Mouse (Mus musculus) hindbrain, embryonic 12.5 days (tissue): Measurements from ENCODE around the gene Cyp2d12. TPM values are rescaled to one million over a fixed set of nuclear protein-coding genes. Genes with fewer than 3 reads are reported as not detected.
"Not testable (repeated sequence)": the region's sequence is repeated elsewhere in the genome, so short reads cannot be mapped to it uniquely, and the experiment has no call there.

Experiments
- ATAC-seq: fragments of 200-750 bp; cut with Nextera tagmentation; 2 replicates; pipeline ENCODE4 v1.8.0; 2017; ENCODE audit warnings: moderate TSS enrichment; ENCODE audit not compliant: low FRiP score
- H3K27ac ChIP-seq: fragments of 300-500 bp; sonication (generic); 2 replicates; pipeline ENCODE4 v1.5.1; 2016; ENCODE audit warnings: mild to moderate bottlenecking
- H3K27me3 ChIP-seq: fragments of 300-500 bp; sonication (generic); 2 replicates; pipeline ENCODE4 v1.6.1; 2016; ENCODE audit warnings: mild to moderate bottlenecking
- H3K36me3 ChIP-seq: fragments of 300-500 bp; sonication (generic); 2 replicates; pipeline ENCODE4 v1.6.1; 2016; ENCODE audit warnings: mild to moderate bottlenecking
- H3K4me1 ChIP-seq: fragments of 300-500 bp; sonication (generic); 2 replicates; pipeline ENCODE4 v1.6.1; 2016
- H3K4me2 ChIP-seq: fragments of 300-500 bp; sonication (generic); replicated peaks from 2 replicates; pipeline ENCODE4 v1.6.1; 2016; ENCODE audit warnings: mild to moderate bottlenecking
- H3K4me3 ChIP-seq: fragments of 300-500 bp; sonication (generic); 2 replicates; pipeline ENCODE4 v1.5.1; 2016; ENCODE audit warnings: mild to moderate bottlenecking
- H3K9ac ChIP-seq: fragments of 300-500 bp; sonication (generic); 2 replicates; pipeline ENCODE4 v1.6.1; 2016; ENCODE audit warnings: mild to moderate bottlenecking, moderate library complexity
- H3K9me3 ChIP-seq: fragments of 300-500 bp; sonication (generic); replicated peaks from 2 replicates; pipeline ENCODE4 v1.6.1; 2016; ENCODE audit warnings: mild to moderate bottlenecking
- WGBS: fragments of 180-500 bp; shearing (Covaris S2); methylation state at CpG from one replicate; pipeline ENCODE4 v1.1.7; 2016; 5-methylcytosine and 5-hydroxymethylcytosine counted together
- polyA plus RNA-seq: library from polyadenylated mRNA; unstranded; fragments of >200 nt; fragmentation: Nextera tagmentation; extraction: Ambion mirVana; gene quantifications from 2 replicates; pipeline ENCODE4 v1.2.1, GENCODE M21; 2016

The Cyp2d12 gene
- not detected in 2 replicates for polyA plus RNA-seq

GRCm38 (mm10) chr15:82554531-82555230 lies at the start of gene Cyp2d12:
Gene Cyp2d12 (plus strand): TSS chr15:82555072.
- no peak within 1 kb of the TSS for H3K27ac ChIP-seq
- H3K9me3 ChIP-seq: peaks cover 10% of the 10 kb centered on the region
- no peak within 1 kb of the TSS for H3K4me2 ChIP-seq
- no peak within 1 kb of the TSS for H3K4me3 ChIP-seq
- 82% methylated on average over 7 of the region's 7 CpGs for WGBS
- H3K27me3 ChIP-seq: no peaks in the 10 kb centered on the region
- H3K9ac ChIP-seq: no peak within 1 kb of the TSS
- no peak for ATAC-seq
- H3K36me3 ChIP-seq: no peaks in the 10 kb centered on the region
- no peaks in the 10 kb centered on the region for H3K4me1 ChIP-seq

GRCm38 (mm10) chr15:82506971-82507370 lies 47.9 kb upstream of the Cyp2d12 start:
- Histone ChIP-seq H3K4me1 (no peaks in the 10 kb centered on the region), H3K36me3 (no peaks in the 10 kb centered on the region), H3K9ac (no peak overlapping the region), H3K27ac (no peak overlapping the region), H3K9me3 (peaks cover 9% of the 10 kb centered on the region), H3K27me3 (no peaks in the 10 kb centered on the region), H3K4me3 (no peak overlapping the region), H3K4me2 (no peak overlapping the region)
- no peak for ATAC-seq
- 61% methylated on average over 3 of the region's 3 CpGs for WGBS

- not testable (repeated sequence) for H3K9ac ChIP-seq, H3K36me3 ChIP-seq, ATAC-seq, H3K4me2 ChIP-seq, H3K4me3 ChIP-seq, H3K9me3 ChIP-seq, H3K4me1 ChIP-seq, H3K27ac ChIP-seq, H3K27me3 ChIP-seq
- WGBS: 57% methylated on average over 4 of the region's 4 CpGs
These were observed 47.1 kb upstream of the Cyp2d12 start for GRCm38 (mm10) chr15:82507740-82508139.

GRCm38 (mm10) chr15:82509495-82509894 lies 45.4 kb upstream of the Cyp2d12 start:
- not testable (repeated sequence) for H3K9me3 ChIP-seq, H3K4me2 ChIP-seq, ATAC-seq, H3K36me3 ChIP-seq, H3K27ac ChIP-seq, H3K27me3 ChIP-seq, H3K9ac ChIP-seq, H3K4me1 ChIP-seq, H3K4me3 ChIP-seq
- 84% methylated on average over 4 of the region's 4 CpGs for WGBS

GRCm38 (mm10) chr15:82510500-82510899 lies 44.4 kb upstream of the Cyp2d12 start:
- H3K4me2 ChIP-seq, H3K9me3 ChIP-seq, H3K27ac ChIP-seq, ATAC-seq, H3K9ac ChIP-seq, H3K36me3 ChIP-seq, H3K27me3 ChIP-seq, H3K4me3 ChIP-seq, H3K4me1 ChIP-seq: not testable (repeated sequence)

GRCm38 (mm10) chr15:82512111-82512510 lies 42.8 kb upstream of the Cyp2d12 start:
- 83% methylated on average over 2 of the region's 2 CpGs for WGBS
- not testable (repeated sequence) for H3K4me1 ChIP-seq

GRCm38 (mm10) chr15:82516174-82516573 lies 38.7 kb upstream of the Cyp2d12 start:
- ATAC-seq, H3K4me2 ChIP-seq, H3K36me3 ChIP-seq, H3K4me1 ChIP-seq, H3K27ac ChIP-seq, H3K4me3 ChIP-seq, H3K27me3 ChIP-seq, H3K9me3 ChIP-seq, H3K9ac ChIP-seq: not testable (repeated sequence)
- WGBS: 91% methylated on average over 23 of the region's 23 CpGs

More at GRCm38 (mm10) chr15:82512111-82512510, 42.8 kb upstream of the Cyp2d12 start:
- H3K4me3 ChIP-seq, H3K4me2 ChIP-seq, H3K27me3 ChIP-seq, H3K9ac ChIP-seq, H3K9me3 ChIP-seq, H3K27ac ChIP-seq, ATAC-seq, H3K36me3 ChIP-seq: not testable (repeated sequence)

GRCm38 (mm10) chr15:82527371-82527770 lies 27.5 kb upstream of the Cyp2d12 start:
- not testable (repeated sequence) for H3K4me3 ChIP-seq, H3K36me3 ChIP-seq, H3K27ac ChIP-seq, H3K27me3 ChIP-seq, ATAC-seq, H3K4me2 ChIP-seq, H3K4me1 ChIP-seq, H3K9ac ChIP-seq, H3K9me3 ChIP-seq
- WGBS: 84% methylated on average over 7 of the region's 9 CpGs

GRCm38 (mm10) chr15:82532721-82533120 lies 22.2 kb upstream of the Cyp2d12 start:
- ATAC-seq, H3K9me3 ChIP-seq, H3K4me2 ChIP-seq, H3K9ac ChIP-seq, H3K4me1 ChIP-seq, H3K27ac ChIP-seq, H3K27me3 ChIP-seq, H3K36me3 ChIP-seq, H3K4me3 ChIP-seq: not testable (repeated sequence)
- 96% methylated on average over 3 of the region's 3 CpGs for WGBS

GRCm38 (mm10) chr15:82542976-82543375 lies 11.9 kb upstream of the Cyp2d12 start:
- not testable (repeated sequence) for H3K9ac ChIP-seq, H3K4me1 ChIP-seq, H3K4me3 ChIP-seq, H3K36me3 ChIP-seq, H3K9me3 ChIP-seq, ATAC-seq, H3K4me2 ChIP-seq, H3K27me3 ChIP-seq, H3K27ac ChIP-seq
- WGBS: 76% methylated on average over 3 of the region's 3 CpGs

GRCm38 (mm10) chr15:82544561-82544960 lies 10.3 kb upstream of the Cyp2d12 start:
- H3K4me2 ChIP-seq, H3K27ac ChIP-seq, H3K4me3 ChIP-seq, ATAC-seq, H3K36me3 ChIP-seq, H3K9me3 ChIP-seq, H3K9ac ChIP-seq, H3K4me1 ChIP-seq, H3K27me3 ChIP-seq: not testable (repeated sequence)

- not testable (repeated sequence) for H3K36me3 ChIP-seq, H3K4me2 ChIP-seq, H3K4me1 ChIP-seq, H3K9me3 ChIP-seq, ATAC-seq, H3K27ac ChIP-seq, H3K9ac ChIP-seq, H3K27me3 ChIP-seq, H3K4me3 ChIP-seq
- WGBS: 90% methylated on average over 4 of the region's 4 CpGs
These were observed 7.1 kb upstream of the Cyp2d12 start for GRCm38 (mm10) chr15:82547753-82548152.

GRCm38 (mm10) chr15:82553211-82553610 lies 1.7 kb upstream of the Cyp2d12 start:
- ATAC-seq, H3K4me3 ChIP-seq, H3K4me1 ChIP-seq, H3K27ac ChIP-seq, H3K27me3 ChIP-seq, H3K9ac ChIP-seq, H3K36me3 ChIP-seq, H3K4me2 ChIP-seq: not testable (repeated sequence)
- H3K9me3 ChIP-seq: peaks cover 10% of the 10 kb centered on the region
- 93% methylated on average over 2 of the region's 2 CpGs for WGBS
